Mouse (Mus musculus): ENCODE measurements at regions not wholly inside any gene's neighbourhood (a gene's known extent, or its start where the extent isn't known, plus 50 kb on each side); places are given as distances from the start of the nearest gene placed in this dataset.

GRCm38 (mm10) chr1:16790733-16791309, 697.7 kb upstream of the 4930444P10Rik start:
- Histone ChIP-seq H3K4me2 (no peak overlapping the region), H3K9ac (no peak overlapping the region), H3K4me3 (no peak overlapping the region), H3K27ac (replicated peaks) (no peak overlapping the region), H3K4me1 (replicated peaks) (no peaks in the 10 kb centered on the region), H3K36me3 (no peaks in the 10 kb centered on the region), H3K9me3 (no peaks in the 10 kb centered on the region), H3K27me3 (no peaks in the 10 kb centered on the region)
- 96% methylated on average over 4 of the region's 4 CpGs for WGBS
- no peak for ATAC-seq (ENCODE audit: low FRiP score, low read depth)

- H3K9me3 ChIP-seq: no peaks in the 10 kb centered on the region
- no peak overlapping the region for H3K4me2 ChIP-seq
- no peak overlapping the region for H3K27ac ChIP-seq (replicated peaks)
- H3K9ac ChIP-seq: no peak overlapping the region
- no peak for ATAC-seq (ENCODE audit: low FRiP score, low read depth)
- no peaks in the 10 kb centered on the region for H3K36me3 ChIP-seq
- WGBS: 54% methylated on average over 1 of the region's 1 CpGs
- H3K4me3 ChIP-seq: no peak overlapping the region
- no peaks in the 10 kb centered on the region for H3K27me3 ChIP-seq
- H3K4me1 ChIP-seq (replicated peaks): no peaks in the 10 kb centered on the region
These were observed 686.7 kb upstream of the 4930444P10Rik start for GRCm38 (mm10) chr1:16779791-16780190.

GRCm38 (mm10) chr1:16760951-16761350, 667.8 kb upstream of the 4930444P10Rik start:
- H3K4me2 ChIP-seq: no peak overlapping the region
- H3K27ac ChIP-seq (replicated peaks): no peak overlapping the region
- 92% methylated on average over 1 of the region's 1 CpGs for WGBS
- no peak overlapping the region for H3K4me3 ChIP-seq
- ATAC-seq (ENCODE audit: low FRiP score, low read depth): no peak
- H3K27me3 ChIP-seq: no peaks in the 10 kb centered on the region
- H3K9me3 ChIP-seq: no peaks in the 10 kb centered on the region
- no peak overlapping the region for H3K9ac ChIP-seq
- no peaks in the 10 kb centered on the region for H3K4me1 ChIP-seq (replicated peaks)
- H3K36me3 ChIP-seq: no peaks in the 10 kb centered on the region

Measured in hindbrain, embryonic 15.5 days (tissue).